Mouse (Mus musculus) c-Kit-positive CD71-negative TER-119-negative erythroid progenitor cells, embryonic 14.5 days (primary cell): Measurements from ENCODE around the gene Bcar3.
A peak's percentile ranks its signal among the peaks of the same experiment; 100 is the strongest.

Experiments
- DNase-seq: peaks from one replicate; pipeline ENCODE4 v3.0.0-alpha.2; 2013; ENCODE audit warnings: low read depth

The Bcar3 gene

GRCm38 (mm10) chr3:122419610-122420409, 125.9 kb downstream of the Bcar3 start:
- DNase-seq = peak; percentile 35

GRCm38 (mm10) chr3:122420410-122420774, 126.5 kb downstream of the Bcar3 start:
- no peak for DNase-seq

DNA sequence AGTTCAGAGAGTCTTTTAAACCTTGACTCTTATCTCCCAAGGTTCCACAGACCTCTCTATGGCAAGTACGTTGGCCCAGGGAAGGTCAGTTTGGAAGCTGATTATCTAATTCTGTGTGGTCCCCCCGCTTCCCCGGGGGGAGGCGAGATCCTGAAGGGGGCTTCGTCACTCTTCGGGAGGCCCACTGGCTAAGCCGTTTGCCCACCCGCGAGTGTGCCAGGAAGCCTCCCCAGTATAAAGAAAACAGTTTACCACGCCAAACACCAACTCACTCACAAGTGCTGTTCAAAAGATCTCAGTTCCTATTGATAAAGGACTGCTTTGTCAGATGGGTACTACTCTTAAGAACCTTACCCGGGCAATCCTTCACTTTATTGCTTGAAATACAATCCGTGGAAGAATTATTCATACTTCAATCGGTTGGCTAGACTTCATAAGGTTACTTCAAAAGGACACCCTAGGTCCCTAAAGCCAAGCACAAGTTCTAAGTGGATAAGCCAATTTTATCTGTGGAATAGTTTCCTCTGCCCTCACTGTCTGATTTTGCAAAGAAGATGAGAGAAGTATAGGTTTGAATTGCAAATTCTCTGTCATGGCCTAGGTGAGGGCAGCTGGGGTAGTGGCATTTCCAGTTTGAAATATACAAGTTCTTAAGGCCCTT, 127.2 kb downstream of the Bcar3 start:
- DNase-seq = no peak

DNA sequence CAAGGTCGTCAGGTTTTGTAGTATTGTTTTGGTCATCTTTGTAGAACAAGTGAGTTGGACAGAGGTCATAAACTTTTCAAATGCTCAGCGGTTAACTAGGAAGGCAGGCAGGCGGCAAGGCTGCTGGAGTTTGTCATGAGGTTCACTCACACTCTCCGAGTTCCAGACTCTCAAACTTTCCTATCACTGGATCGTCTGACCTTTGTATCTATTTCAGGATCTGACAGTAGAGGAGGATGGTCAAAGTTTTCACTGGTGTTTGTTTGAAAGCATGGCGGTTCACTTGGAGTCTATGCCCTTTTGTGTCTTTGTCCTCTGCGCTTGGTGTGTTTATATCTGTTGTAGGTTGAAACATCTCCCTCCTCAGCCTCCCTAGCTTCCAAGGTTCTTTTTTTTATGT, 127.9 kb downstream of the Bcar3 start:
- no peak for DNase-seq

DNA sequence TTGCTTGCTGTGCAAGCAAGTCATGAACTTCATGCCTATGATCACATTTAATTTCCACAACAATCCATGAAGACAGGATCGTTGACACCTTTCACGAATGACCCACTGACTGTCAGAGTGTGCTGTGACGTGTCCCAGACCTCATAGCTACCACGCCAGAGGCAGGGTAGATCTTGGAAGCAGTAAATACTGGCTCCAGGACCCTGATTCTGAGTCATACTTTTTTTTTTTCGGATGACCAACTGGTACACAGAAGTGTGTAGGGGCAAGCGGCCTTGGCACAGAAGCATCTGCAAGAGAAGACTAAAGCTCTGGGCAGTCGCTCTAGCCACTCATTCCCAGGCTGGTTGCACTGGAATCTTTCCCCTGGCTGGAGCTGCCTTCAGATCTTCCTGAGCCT, 128.3 kb downstream of the Bcar3 start:
- no peak for DNase-seq

- DNase-seq = no peak
Observed at GRCm38 (mm10) chr3:122423643-122424042, 129.7 kb downstream of the Bcar3 start.

- DNase-seq = no peak
Observed at GRCm38 (mm10) chr3:122428325-122428821, 134.4 kb downstream of the Bcar3 start.

DNA sequence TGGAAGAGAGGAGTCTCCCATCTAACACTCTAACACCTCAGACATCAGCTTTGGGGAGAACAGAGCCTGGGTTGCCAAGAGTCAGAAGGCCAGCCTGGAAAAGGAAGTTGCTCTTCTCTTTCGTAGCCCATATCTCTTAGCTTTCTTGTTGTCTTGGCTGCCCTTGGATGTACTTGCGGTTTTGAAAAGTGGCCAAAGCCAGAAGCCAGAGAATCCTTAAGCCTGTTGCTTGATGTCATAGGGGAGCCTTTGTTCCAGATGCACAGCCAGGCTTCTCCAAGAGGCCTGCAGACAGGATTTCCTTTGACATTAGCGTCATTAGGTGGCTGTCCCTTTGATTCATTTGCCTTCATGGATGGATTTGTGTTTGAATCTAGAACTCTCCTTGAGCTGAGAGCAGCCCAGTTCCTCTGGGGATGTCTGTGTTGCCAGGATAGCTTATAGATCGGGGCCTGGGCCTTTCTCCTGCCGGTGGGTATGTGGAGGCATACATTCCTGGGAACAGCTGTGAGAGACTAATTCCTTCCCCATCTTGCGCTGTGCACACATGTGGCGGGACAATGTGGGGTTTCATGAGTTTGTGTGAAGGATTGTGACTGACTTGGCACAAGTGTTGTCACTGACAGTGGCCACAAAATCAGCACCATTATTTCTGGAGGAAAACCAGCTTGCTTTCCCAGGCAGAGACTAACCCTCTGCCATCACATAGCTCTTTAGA, 137.0 kb downstream of the Bcar3 start:
- no peak for DNase-seq

DNA sequence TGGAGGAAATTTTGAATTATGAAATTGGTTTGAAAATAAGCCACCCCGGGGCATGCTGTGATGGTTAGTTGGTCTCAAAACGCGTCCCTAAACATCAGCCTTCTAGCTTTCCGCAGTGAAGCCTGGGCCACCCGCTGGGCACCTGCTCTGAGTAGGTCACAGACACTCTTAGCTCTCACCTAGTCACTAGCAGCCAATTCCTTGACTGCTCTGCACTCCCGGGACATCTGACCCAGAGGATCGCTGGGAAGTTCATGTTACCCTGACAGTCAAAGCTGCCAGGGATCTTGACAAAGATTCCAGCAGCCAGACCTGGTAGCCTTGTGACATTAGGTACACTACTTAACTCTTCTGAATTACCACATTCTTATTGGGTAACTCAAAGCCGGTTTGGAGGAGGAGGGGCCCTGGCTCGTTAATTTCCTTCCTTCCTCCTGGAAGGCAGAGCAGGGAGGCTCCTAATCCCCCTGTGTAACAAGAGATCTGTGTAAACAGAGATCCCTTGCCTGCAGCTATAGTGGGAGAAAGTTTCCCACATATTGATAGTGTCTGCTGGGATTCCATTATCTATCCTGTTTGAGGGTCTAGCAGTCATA, 139.0 kb downstream of the Bcar3 start:
- no peak for DNase-seq

GRCm38 (mm10) chr3:122433975-122434626, 140.2 kb downstream of the Bcar3 start:
- no peak for DNase-seq

DNA sequence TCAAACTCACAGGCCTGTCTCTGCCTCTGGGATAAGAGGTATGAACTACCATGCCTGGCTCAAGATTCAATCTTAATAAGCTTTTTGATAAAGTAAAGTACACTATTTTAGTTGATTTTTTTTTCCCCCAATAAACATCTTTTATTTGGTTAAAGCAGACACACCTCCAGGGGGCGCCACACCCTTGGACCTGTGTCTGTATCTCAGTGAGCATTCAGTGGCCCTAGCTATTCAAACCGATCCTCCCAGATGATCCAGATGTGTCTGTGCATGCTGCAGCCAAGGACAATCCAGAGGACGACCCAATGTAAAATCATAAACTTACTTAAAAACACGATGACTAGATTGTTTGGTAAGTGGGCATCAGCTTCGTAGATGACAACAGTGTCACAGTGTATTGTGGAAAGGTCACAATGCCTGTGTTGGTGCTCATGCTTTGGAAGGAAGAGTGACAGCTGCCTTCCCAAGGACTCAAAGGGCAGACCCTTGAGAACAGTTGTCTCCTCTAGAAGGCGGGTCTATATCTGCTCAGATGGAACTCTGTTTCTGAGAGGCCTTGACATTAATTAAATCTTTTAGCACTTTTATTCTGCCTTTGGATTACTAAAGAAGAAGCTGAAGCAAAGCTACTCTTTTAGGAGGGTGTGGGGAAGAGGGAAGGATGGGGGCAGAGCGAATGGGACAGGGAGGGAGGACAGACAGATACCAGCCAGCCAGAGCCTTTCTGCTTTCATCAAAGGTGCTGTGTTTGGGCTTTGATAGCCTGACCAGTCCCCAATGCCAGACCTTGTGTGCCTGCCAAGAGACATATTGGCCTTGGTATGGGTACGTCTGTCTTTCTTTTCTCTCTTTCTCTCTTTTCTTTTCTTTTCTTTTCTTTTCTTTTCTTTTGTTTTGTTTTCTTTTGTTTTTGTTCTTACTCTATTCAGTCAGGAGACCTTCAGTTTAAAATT, 141.3 kb downstream of the Bcar3 start:
- no peak for DNase-seq

- DNase-seq = no peak
Observed at GRCm38 (mm10) chr3:122438143-122438825, 144.3 kb downstream of the Bcar3 start.

- DNase-seq = no peak
Observed at GRCm38 (mm10) chr3:122445696-122446095, 151.8 kb downstream of the Bcar3 start.

- DNase-seq = no peak
Observed at GRCm38 (mm10) chr3:122446678-122447077, 152.7 kb downstream of the Bcar3 start.

DNA sequence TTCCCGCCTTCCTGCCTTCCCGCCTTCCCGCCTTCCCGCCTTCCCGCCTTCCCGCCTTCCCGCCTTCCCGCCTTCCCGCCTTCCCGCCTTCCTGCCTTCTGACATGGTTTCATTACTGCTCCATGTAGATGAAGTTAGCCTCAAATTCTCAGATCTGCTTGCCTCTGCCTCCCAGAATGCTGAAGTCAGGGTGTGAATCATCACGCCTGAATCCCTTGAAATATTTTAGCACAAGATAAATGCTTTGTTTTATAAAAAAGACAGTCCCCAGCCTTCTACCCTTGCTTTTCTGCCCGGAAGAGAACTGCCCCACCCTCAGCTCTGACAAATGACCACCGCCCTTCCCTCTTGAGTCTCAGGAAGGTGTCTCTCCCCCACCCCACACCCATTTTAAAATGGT, 154.3 kb downstream of the Bcar3 start:
- no peak for DNase-seq

DNA sequence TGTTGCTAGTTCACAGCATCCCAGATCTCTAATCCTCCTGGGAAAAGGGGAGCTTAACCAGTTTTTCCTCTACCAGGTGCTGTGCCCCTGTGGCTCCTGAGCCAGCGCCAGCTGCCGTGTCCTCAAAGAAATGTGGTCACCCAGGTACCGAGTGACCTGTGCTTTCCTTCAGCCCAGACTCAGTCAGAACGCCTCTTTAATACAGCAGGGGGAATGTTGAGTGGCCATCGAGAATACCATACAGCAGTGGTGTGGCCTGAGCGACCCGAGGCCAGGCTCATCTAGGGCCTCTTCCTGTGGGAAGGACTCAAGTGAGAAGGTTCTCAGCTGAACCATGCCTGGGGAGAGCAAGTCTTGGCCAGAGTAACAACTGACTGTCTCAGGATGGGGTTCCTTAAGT, 156.1 kb downstream of the Bcar3 start:
- no peak for DNase-seq

DNA sequence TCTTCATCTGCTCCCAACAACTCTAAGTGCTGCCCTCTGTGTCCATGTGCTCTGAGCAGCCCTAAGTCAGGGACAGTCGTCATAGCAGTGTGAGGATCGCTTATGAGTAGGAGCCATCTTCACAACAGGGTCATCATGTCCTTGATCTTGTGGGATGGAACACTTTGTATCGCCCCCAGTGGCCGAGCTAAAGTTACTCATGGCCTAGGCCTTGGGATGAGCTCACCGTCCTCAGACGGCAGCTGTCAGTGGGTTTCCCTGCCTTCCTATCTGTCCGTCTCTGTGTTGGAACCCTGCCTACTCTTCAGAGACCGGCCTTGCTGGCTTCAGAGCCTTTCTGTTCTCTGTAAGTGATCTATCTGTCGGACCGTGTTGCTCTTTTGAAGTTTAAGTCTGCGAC, 159.9 kb downstream of the Bcar3 start:
- DNase-seq = no peak

- no peak for DNase-seq
Observed at GRCm38 (mm10) chr3:122456156-122456555, 162.2 kb downstream of the Bcar3 start.

- no peak for DNase-seq
Observed at GRCm38 (mm10) chr3:122456807-122457206, 162.9 kb downstream of the Bcar3 start.

DNA sequence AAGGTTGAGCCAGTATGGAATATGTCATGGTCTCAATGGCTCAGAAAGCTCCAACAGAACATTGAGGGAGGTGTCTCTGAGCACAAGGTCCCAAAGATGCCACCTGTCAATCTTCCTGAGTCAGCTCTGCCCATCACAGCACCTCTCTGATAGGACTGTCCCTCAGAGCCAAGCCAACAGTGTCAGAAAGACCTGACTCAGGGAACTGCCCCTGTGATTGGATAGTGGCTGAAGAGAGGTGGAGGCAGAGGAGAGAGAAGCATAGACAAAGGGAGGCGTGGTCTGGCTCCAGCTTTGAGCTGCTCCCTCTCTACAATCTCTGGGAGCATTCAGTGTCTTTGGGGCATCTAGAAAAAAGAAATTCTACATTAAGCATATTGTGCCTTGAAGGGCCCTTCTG, 163.8 kb downstream of the Bcar3 start:
- no peak for DNase-seq
